11 mouse cellular contexts compared by ENCODE assay signal in genomic region chr16:97466182-97466957, GRCm38 (mm10). TPM values are rescaled to one million over a fixed set of nuclear protein-coding genes. Genes with fewer than 3 reads are reported as not detected.
A peak's percentile ranks its signal among the peaks of the same experiment; 100 is the strongest.
DNase-seq lines count a peak whose midpoint lies in the region; ATAC-seq and TF ChIP-seq lines count a peak whose summit lies in the region.
"Had no signal": no experiment of that assay in that cellular context is flagged by ENCODE, and none has a peak within 500 bp of the region (broad histone marks: within the 10 kb centered on the region; RNA-seq: fewer than 3 reads in every experiment).

No protein-coding gene starts in this region.

- H3K4me1 ChIP-seq in kidney, adult 2 months (ENCODE audit: control insufficient read depth, insufficient read depth, low read length): no peaks in the 10 kb centered on the region
- peaks cover 3% of the 10 kb centered on the region; the same call in 1 of the 2 replicates for H3K4me1 ChIP-seq in kidney, embryonic 15.5 days

- peak; percentile 35 to 39 for DNase-seq in cerebellum, postnatal 14 days
- DNase-seq in cerebellum, adult 9-11 months: no peak
- no peak for DNase-seq in kidney, adult 2 months
- peak; percentile 10 for DNase-seq in thymus, postnatal 0 days (ENCODE audit: low spot score)
- no peak for DNase-seq in thymus, postnatal 10 days (ENCODE audit: low spot score in 2 of 2)
- DNase-seq in B cell, adult 2 months: no peak
- DNase-seq in adrenal gland, postnatal 14 days: no peak

- no peak for TF ChIP-seq POLR2A in kidney, adult 2 months (IDR thresholded peaks at IDR 0.05; ENCODE audit: low read depth, low read length)

- no peak overlapping the region for H3K27ac ChIP-seq in kidney, adult 2 months (ENCODE audit: insufficient read depth, low read depth, low read length)
- no peak overlapping the region for H3K27ac ChIP-seq in kidney, embryonic 15.5 days
- H3K27ac ChIP-seq: heart, embryonic 15.5 days; midbrain, embryonic 10.5 days had no signal

- ATAC-seq in kidney, embryonic 15.5 days (replicated peaks; ENCODE audit: low FRiP score): no peak

- no peak overlapping the region for H3K4me2 ChIP-seq in kidney, embryonic 15.5 days
- H3K4me2 ChIP-seq: heart, embryonic 15.5 days had no signal

- H3K36me3 ChIP-seq in kidney, adult 2 months (ENCODE audit: control insufficient read depth, insufficient read depth, low read length): no peaks in the 10 kb centered on the region
- H3K36me3 ChIP-seq in kidney, embryonic 15.5 days: no peaks in the 10 kb centered on the region
- H3K36me3 ChIP-seq: heart, embryonic 15.5 days; midbrain, embryonic 10.5 days had no signal

- no peaks in the 10 kb centered on the region for H3K9me3 ChIP-seq in kidney, embryonic 15.5 days (replicated peaks)
- H3K9me3 ChIP-seq: heart, embryonic 15.5 days; midbrain, embryonic 10.5 days had no signal

- no peak overlapping the region for H3K4me3 ChIP-seq in kidney, adult 2 months (ENCODE audit: insufficient read depth, low read depth, low read length)
- H3K4me3 ChIP-seq in kidney, embryonic 15.5 days (replicated peaks): no peak overlapping the region
- H3K4me3 ChIP-seq: heart, embryonic 15.5 days; midbrain, embryonic 10.5 days had no signal

- TF ChIP-seq CTCF in kidney, adult 2 months (conservative IDR thresholded peaks at IDR 0.05; ENCODE audit: insufficient read depth, insufficient read length, low read depth, low read length): 0 out of 2 replicates have a peak, but pooled peaks have one; percentile 8

- no peak overlapping the region for H3K9ac ChIP-seq in kidney, embryonic 15.5 days
- H3K9ac ChIP-seq: heart, embryonic 15.5 days had no signal

- H3K27me3 ChIP-seq in kidney, adult 2 months (replicated peaks; ENCODE audit: control insufficient read depth, insufficient read depth, low read length): no peaks in the 10 kb centered on the region
- no peaks in the 10 kb centered on the region for H3K27me3 ChIP-seq in kidney, embryonic 15.5 days

- WGBS in kidney, adult 2 months: 54% methylated on average over 4 of the region's 4 CpGs
- 58% methylated on average over 4 of the region's 4 CpGs for WGBS in kidney, embryonic 15.5 days

RNA-seq across cellular contexts. Expression of gene Mx1, which starts 3.7 kb away (rescaled TPM):
- 0.45 and 1.9 TPM in 2 replicates for polyA plus RNA-seq in kidney, adult 2 months (2012; rRNA removed)
- polyA plus RNA-seq in kidney, embryonic 15.5 days (2015; fragmentation: Nextera tagmentation; extraction: Ambion mirVana): 0.39 and 0.43 TPM in 2 replicates
- polyA plus RNA-seq in thymus, postnatal 0 days (2015; fragmentation: Nextera tagmentation; extraction: Ambion mirVana): 1.9 and 2.9 TPM in 2 replicates
- total RNA-seq in adrenal gland, postnatal 14 days (2021): 1.5 and 4.1 TPM in 2 replicates
- polyA plus RNA-seq: heart, embryonic 15.5 days; midbrain, embryonic 10.5 days had no signal

RNA-seq across cellular contexts. Expression of gene Fam3b, which starts 48.2 kb away (rescaled TPM):
- 0.10 TPM in 1 of 2 replicates, not detected in the other for polyA plus RNA-seq in kidney, adult 2 months (2012; rRNA removed)
- polyA plus RNA-seq in kidney, embryonic 15.5 days (2015; fragmentation: Nextera tagmentation; extraction: Ambion mirVana): 0.23 TPM in 1 of 2 replicates, not detected in the other
- polyA plus RNA-seq in thymus, postnatal 0 days (2015; fragmentation: Nextera tagmentation; extraction: Ambion mirVana): 0.47 TPM in 1 of 2 replicates, not detected in the other
- not detected in 2 replicates for total RNA-seq in adrenal gland, postnatal 14 days (2021)
- total RNA-seq: left cerebral cortex, adult 18-20 months had no signal
- polyA plus RNA-seq: heart, embryonic 15.5 days; midbrain, embryonic 10.5 days had no signal

Comparison
In these comparisons a context has a peak if more than half of its experiments do, and no peak if none do; other contexts are left out.
1. DNase-seq: peak in cerebellum, postnatal 14 days (2 of 2) and thymus, postnatal 0 days (single experiment); none in cerebellum, adult 9-11 months (single experiment), kidney, adult 2 months (single experiment), thymus, postnatal 10 days (0 of 2), B cell, adult 2 months (0 of 2) and adrenal gland, postnatal 14 days (single experiment).